Mouse (Mus musculus) kidney, postnatal 0 days (tissue): ENCODE measurements around the gene Adamts3. TPM values are rescaled to one million over a fixed set of nuclear protein-coding genes. Genes with fewer than 3 reads are reported as not detected.

Experiments used
- ATAC-seq: fragments of 200-750 bp; cut with Nextera tagmentation; replicated peaks from 2 replicates; pipeline ENCODE4 v1.8.0; 2017; ENCODE audit warnings: low read depth, moderate number of reproducible peaks, moderate TSS enrichment, moderate library complexity; ENCODE audit not compliant: low FRiP score
- DNase-seq: peaks from one replicate; pipeline ENCODE4 v3.0.0-alpha.2; 2016; ENCODE audit warnings: low spot score
- H3K27ac ChIP-seq: fragments of 300-500 bp; sonication (generic); 2 replicates; pipeline ENCODE4 v1.5.1; 2014; ENCODE audit warnings: mild to moderate bottlenecking
- H3K27me3 ChIP-seq: fragments of 300-500 bp; sonication (generic); 2 replicates; pipeline ENCODE4 v1.6.1; 2014; ENCODE audit warnings: low read length, mixed read lengths; ENCODE audit not compliant: insufficient read depth
- H3K36me3 ChIP-seq: fragments of 300-500 bp; sonication (generic); 2 replicates; pipeline ENCODE4 v1.6.1; 2014; ENCODE audit warnings: low read length, mixed read lengths; ENCODE audit not compliant: insufficient read depth
- H3K4me1 ChIP-seq: fragments of 300-500 bp; sonication (generic); replicated peaks from 2 replicates; pipeline ENCODE4 v1.6.1; 2014; ENCODE audit warnings: antibody characterized with exemption, low read length, mixed read lengths; ENCODE audit not compliant: insufficient read depth
- H3K4me2 ChIP-seq: fragments of 300-500 bp; sonication (generic); 2 replicates; pipeline ENCODE4 v1.6.1; 2014; ENCODE audit warnings: mild to moderate bottlenecking, low read length, moderate library complexity, mixed read lengths
- H3K4me3 ChIP-seq: fragments of 300-500 bp; sonication (generic); replicated peaks from 2 replicates; pipeline ENCODE4 v1.5.1; 2014; ENCODE audit warnings: low read depth, low read length
- H3K9ac ChIP-seq: fragments of 300-500 bp; sonication (generic); 2 replicates; pipeline ENCODE4 v1.6.1; 2014; ENCODE audit warnings: low read depth, low read length
- H3K9me3 ChIP-seq: fragments of 300-500 bp; sonication (generic); replicated peaks from 2 replicates; pipeline ENCODE4 v1.6.1; 2016; ENCODE audit warnings: low read length, inconsistent platforms, mixed read lengths
- CTCF ChIP-seq: IDR thresholded peaks from 2 replicates; pipeline ENCODE4 v1.5.1; 2016; ENCODE audit warnings: antibody characterized with exemption, low read depth, mild to moderate bottlenecking, moderate library complexity
- WGBS: fragments of 180-500 bp; shearing (Covaris S2); extraction: QIAGEN DNeasy Blood & Tissue Kit; methylation state at CpG from one replicate; pipeline ENCODE4 v1.1.7; 2014; 5-methylcytosine and 5-hydroxymethylcytosine counted together
- polyA plus RNA-seq: library from polyadenylated mRNA; unstranded; fragments of >200 nt; fragmentation: Nextera tagmentation; extraction: Ambion mirVana; gene quantifications from 2 replicates; pipeline ENCODE4 v1.2.1, GENCODE M21; 2015

Adamts3 gene
- polyA plus RNA-seq, 1 experiment from 2014 or later, result 1.2 TPM

DNA sequence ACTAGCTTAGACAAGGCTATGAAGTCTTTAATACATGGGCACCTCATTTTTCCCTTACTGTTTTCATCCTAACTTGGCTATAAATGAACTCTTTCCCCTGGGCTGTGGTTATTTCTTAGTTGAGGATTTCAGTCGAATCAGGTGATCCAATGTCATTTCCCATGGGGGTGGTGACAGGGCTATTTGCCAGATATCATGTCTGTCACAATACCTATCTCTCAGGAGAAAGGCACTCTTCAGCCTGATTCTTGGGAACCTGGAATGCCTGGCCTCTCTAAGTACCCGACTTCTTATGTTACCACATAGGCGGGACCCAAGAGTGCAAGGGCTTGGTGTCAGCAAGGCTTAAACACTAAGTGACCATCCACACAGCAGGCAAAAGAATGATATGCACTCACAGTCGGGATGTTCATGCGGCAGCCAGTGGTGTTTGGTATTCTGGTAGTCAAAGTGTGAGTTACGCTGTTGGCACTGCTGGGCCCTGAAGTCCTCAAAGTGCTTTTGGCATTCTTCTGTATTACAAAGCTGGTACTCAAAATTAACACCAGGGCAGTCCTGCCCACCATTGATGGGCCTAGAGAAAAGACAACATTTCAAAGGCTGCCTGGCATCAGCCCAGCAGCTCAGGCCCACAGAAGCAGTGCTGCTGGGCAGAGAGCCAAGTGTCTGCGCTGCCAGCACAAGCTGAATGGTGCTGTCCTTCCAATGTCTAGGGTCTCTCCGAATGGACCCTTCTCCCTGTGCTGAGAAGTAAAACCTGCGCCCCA, 181.7 kb downstream of the Adamts3 start:
- TF ChIP-seq CTCF, result no peak
- H3K9me3 ChIP-seq, result no peaks in the 10 kb centered on the region
- WGBS, result 80% methylated on average over 9 of the region's 9 CpGs
- no peak overlapping the region for H3K9ac ChIP-seq
- H3K4me1 ChIP-seq, result no peaks in the 10 kb centered on the region
- H3K4me3 ChIP-seq, result no peak overlapping the region
- no peak for DNase-seq
- no peak for ATAC-seq
- H3K27me3 ChIP-seq, result no peaks in the 10 kb centered on the region
- H3K27ac ChIP-seq, result no peak overlapping the region
- H3K36me3 ChIP-seq, result no peaks in the 10 kb centered on the region
- H3K4me2 ChIP-seq, result no peak overlapping the region

DNA sequence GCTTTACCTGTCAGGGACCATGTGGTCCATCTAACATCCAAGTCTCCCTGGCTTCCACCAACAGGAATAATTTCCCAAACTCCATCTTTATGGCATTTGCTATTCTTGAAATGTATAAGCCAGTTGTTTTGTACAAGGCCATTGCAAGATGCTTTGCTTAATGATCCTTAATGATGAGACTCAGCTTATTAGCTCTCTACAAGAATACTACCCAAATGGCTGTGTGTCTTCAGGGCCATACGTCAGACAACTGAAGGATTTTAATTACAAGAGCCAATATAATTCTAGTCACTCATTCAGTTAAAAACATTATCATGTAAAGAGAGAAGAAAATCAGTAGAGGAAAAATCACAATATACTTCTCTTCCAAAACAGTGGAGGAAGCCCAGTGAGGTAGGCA, 195.3 kb downstream of the Adamts3 start:
- no peak for DNase-seq
- no peaks in the 10 kb centered on the region for H3K4me1 ChIP-seq
- no peak overlapping the region for H3K4me2 ChIP-seq
- no peaks in the 10 kb centered on the region for H3K36me3 ChIP-seq
- no peaks in the 10 kb centered on the region for H3K27me3 ChIP-seq
- no peaks in the 10 kb centered on the region for H3K9me3 ChIP-seq
- no peak overlapping the region for H3K9ac ChIP-seq
- ATAC-seq, result no peak
- WGBS, result 82% methylated on average over 1 of the region's 1 CpGs
- no peak overlapping the region for H3K27ac ChIP-seq
- no peak overlapping the region for H3K4me3 ChIP-seq
- TF ChIP-seq CTCF, result no peak

DNA sequence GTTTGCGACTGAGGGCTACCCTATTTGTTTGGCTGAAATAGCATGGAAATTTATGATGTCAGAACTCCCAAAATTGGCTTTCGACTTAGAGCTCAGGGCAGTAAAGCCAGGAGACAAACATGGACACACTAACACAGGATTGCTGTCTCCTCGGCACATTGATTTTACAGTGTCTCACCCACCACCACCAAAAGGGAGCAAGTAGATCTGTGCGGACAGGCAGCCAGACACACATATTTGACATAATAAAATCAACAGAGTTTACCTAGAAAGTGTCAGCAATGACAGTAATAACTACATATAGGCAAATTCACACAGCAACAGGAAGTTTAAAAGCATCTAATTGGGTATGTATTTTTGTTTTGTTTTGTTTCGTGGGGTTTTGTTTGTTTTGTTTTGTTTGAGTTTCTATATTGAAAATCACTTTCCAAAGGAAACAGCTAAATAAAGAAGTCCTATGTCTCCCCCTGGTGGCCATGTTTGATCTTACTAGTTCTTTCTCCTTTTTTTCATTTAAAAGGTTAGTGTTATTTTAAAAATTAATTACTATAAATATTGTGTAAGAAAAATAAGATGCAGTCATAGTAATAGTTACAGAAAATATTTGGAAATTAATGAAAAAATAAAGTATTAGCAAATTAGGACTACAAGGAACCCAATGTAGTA, 203.1 kb downstream of the Adamts3 start:
- DNase-seq, result peak; percentile 81
- no peaks in the 10 kb centered on the region for H3K27me3 ChIP-seq
- no peaks in the 10 kb centered on the region for H3K36me3 ChIP-seq
- H3K27ac ChIP-seq, result no peak overlapping the region
- H3K4me2 ChIP-seq, result no peak overlapping the region
- H3K9me3 ChIP-seq, result no peaks in the 10 kb centered on the region
- WGBS, result 47% methylated on average over 5 of the region's 5 CpGs
- TF ChIP-seq CTCF, result peak; percentile 76
- no peak for ATAC-seq
- H3K9ac ChIP-seq, result no peak overlapping the region
- no peak overlapping the region for H3K4me3 ChIP-seq
- H3K4me1 ChIP-seq, result no peaks in the 10 kb centered on the region

DNA sequence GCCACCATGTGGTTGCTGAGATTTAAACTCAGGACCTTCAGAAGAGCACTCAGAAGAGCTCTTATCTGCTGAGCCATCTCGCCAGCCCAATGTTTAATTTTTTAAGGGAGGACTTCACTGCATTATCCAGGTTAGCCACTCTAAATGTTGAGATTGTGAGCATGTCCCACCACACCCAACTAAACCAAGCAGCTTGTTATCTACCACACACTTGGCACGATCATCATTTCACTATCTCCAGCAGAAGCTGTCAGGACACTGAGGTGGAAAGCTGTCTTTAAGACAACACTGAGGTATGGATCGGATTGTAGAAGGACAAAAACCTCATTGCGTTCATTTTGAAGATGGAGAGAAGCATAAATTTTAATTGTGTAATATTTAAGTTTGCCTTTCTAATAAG, 205.0 kb downstream of the Adamts3 start:
- TF ChIP-seq CTCF, result no peak
- no peak for ATAC-seq
- Histone ChIP-seq H3K27ac (no peak overlapping the region), H3K4me3 (no peak overlapping the region), H3K4me2 (no peak overlapping the region), H3K9me3 (no peaks in the 10 kb centered on the region), H3K9ac (no peak overlapping the region), H3K36me3 (no peaks in the 10 kb centered on the region), H3K27me3 (no peaks in the 10 kb centered on the region), H3K4me1 (no peaks in the 10 kb centered on the region)
- WGBS, result 90% methylated on average over 4 of the region's 4 CpGs
- DNase-seq, result no peak

DNA sequence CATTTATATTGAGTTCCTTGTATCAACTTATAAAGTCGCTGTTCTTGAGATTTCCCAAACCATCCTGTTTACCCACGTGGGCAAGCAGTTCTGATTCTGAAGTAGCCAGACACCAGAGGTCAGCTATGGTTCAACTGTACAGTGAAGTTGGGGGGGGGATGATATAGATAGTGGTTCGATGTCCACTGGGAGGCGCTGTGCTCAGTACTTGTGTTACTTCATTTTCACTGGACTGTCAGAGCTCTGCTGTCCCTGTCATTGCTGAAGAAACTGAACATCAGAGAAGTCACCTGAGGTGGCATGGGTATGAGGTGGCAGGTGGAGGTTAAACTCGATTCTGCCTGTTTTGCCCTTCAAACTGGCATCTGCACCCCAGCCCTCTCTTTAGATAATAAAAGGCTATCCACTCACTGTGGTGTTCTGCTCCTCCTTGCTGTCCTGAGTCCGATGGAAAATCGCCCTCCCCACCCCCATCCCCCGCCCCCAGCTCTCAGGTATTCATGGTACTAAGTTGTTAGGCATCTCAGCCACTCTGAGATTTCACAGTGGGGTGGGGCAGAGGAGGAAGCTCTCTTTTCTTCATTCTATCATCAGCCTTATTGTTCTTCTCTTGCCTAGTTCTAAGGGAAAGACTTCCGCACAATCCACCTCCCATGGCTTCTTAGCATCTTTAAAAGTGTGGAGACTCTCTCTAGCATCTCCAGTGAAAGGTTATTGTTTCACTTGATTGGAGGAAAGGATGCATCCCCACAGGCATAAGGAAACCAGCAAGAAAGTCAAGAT, 208.9 kb downstream of the Adamts3 start:
- no peak overlapping the region for H3K4me3 ChIP-seq
- WGBS, result 78% methylated on average over 9 of the region's 9 CpGs
- no peak overlapping the region for H3K27ac ChIP-seq
- H3K36me3 ChIP-seq, result no peaks in the 10 kb centered on the region
- TF ChIP-seq CTCF, result peak; percentile 4; the same call in 1 of the 2 replicates
- H3K9me3 ChIP-seq, result no peaks in the 10 kb centered on the region
- H3K27me3 ChIP-seq, result no peaks in the 10 kb centered on the region
- ATAC-seq, result no peak
- no peak overlapping the region for H3K9ac ChIP-seq
- no peaks in the 10 kb centered on the region for H3K4me1 ChIP-seq
- no peak overlapping the region for H3K4me2 ChIP-seq
- DNase-seq, result no peak

DNA sequence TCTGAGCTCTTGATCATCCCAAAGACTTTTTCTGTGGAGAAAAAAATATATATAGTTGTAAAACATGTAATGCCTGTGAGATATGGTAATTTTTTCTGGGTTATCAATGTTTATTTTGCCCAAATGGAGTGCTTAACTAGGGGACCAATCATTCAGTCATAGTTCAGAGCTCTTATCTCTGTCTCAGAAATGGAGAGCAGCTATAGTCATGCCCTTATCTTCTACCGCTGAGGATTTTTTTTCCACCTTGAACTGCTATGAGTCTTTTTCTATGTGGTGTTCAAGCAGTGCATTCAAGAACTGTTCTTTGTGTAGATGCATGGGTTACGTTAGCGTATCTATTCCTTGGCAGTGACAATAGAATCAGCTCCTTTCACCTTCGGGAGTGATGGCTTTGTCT, 210.2 kb downstream of the Adamts3 start:
- Histone ChIP-seq H3K9me3 (no peaks in the 10 kb centered on the region), H3K27ac (no peak overlapping the region), H3K4me2 (no peak overlapping the region), H3K4me3 (no peak overlapping the region), H3K36me3 (no peaks in the 10 kb centered on the region), H3K27me3 (no peaks in the 10 kb centered on the region), H3K9ac (no peak overlapping the region), H3K4me1 (no peaks in the 10 kb centered on the region)
- DNase-seq, result no peak
- WGBS, result 90% methylated on average over 4 of the region's 4 CpGs
- ATAC-seq, result no peak
- TF ChIP-seq CTCF, result no peak
